Mouse (Mus musculus) lung, postnatal 0 days (tissue): ENCODE measurements around the gene D430042O09Rik.

Experiments used
- CTCF ChIP-seq: IDR thresholded peaks from 2 replicates; pipeline ENCODE4 v1.5.1; 2016; ENCODE audit warnings: antibody characterized with exemption, mild to moderate bottlenecking
- EP300 ChIP-seq: IDR thresholded peaks from 2 replicates; pipeline ENCODE4 v1.6.1; 2016; ENCODE audit warnings: antibody characterized with exemption, mild to moderate bottlenecking, control low read depth

DNA sequence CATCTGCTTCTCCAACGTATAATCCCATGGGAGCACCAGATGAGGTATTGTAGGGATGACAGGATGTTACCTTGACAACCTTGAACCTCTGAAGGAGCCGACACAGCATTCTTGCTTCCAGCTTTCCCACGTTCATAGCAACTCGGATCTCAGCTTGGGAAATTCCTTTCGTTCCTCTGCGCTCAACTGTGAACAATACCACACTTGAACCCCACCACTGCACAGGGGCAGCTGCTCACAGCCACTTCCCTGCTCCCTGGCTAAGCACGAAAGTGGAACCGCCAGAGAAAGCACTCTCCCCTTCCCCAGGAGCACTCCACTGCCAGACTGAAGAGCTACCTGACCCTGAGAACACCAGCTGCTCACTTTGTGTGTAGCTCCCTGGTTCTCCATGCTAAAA lies 28.9 kb upstream of the D430042O09Rik start:
- no peak for TF ChIP-seq CTCF
- no peak for TF ChIP-seq EP300
